Mouse (Mus musculus): ENCODE measurements around the gene Syn3. TPM values are rescaled to one million over a fixed set of nuclear protein-coding genes. Genes with fewer than 3 reads are reported as not detected.
"Not testable (repeated sequence)": the region's sequence is repeated elsewhere in the genome, so short reads cannot be mapped to it uniquely, and the experiment has no call there.

Gene Syn3
- polyA plus RNA-seq, 1 experiment = 9.5 TPM

- Histone ChIP-seq H3K4me3 (replicated peaks; ENCODE audit: insufficient read depth, low read depth, low read length) (no peak overlapping the region), H3K27me3 (ENCODE audit: control insufficient read depth, insufficient read depth, low read length) (no peaks in the 10 kb centered on the region), H3K4me1 (ENCODE audit: control insufficient read depth, insufficient read depth, low read length) (peaks cover 19% of the 10 kb centered on the region), H3K27ac (ENCODE audit: insufficient read depth, low read length) (no peak overlapping the region)
- DNase-seq = no peak
- WGBS = 97% methylated on average over 2 of the region's 2 CpGs
- TF ChIP-seq POLR2A (IDR thresholded peaks at IDR 0.05; ENCODE audit: borderline replicate concordance, insufficient read depth, low read length) (no peak), CTCF (IDR thresholded peaks at IDR 0.05; ENCODE audit: borderline replicate concordance, insufficient read depth, low read depth, low read length) (no peak)
These were observed 114.0 kb downstream of the Syn3 start for GRCm38 (mm10) chr10:86384655-86385054.

- H3K27me3 ChIP-seq (ENCODE audit: control insufficient read depth, insufficient read depth, low read length) = no peaks in the 10 kb centered on the region
- no peak overlapping the region for H3K27ac ChIP-seq (ENCODE audit: insufficient read depth, low read length)
- no peak overlapping the region for H3K4me3 ChIP-seq (replicated peaks; ENCODE audit: insufficient read depth, low read depth, low read length)
- H3K4me1 ChIP-seq (ENCODE audit: control insufficient read depth, insufficient read depth, low read length) = peaks cover 4% of the 10 kb centered on the region
- TF ChIP-seq CTCF (IDR thresholded peaks at IDR 0.05; ENCODE audit: borderline replicate concordance, insufficient read depth, low read depth, low read length) (no peak), POLR2A (IDR thresholded peaks at IDR 0.05; ENCODE audit: borderline replicate concordance, insufficient read depth, low read length) (no peak)
- WGBS = 81% methylated on average over 2 of the region's 2 CpGs
- DNase-seq = no peak
These were observed 116.8 kb downstream of the Syn3 start for GRCm38 (mm10) chr10:86381922-86382260.

DNA sequence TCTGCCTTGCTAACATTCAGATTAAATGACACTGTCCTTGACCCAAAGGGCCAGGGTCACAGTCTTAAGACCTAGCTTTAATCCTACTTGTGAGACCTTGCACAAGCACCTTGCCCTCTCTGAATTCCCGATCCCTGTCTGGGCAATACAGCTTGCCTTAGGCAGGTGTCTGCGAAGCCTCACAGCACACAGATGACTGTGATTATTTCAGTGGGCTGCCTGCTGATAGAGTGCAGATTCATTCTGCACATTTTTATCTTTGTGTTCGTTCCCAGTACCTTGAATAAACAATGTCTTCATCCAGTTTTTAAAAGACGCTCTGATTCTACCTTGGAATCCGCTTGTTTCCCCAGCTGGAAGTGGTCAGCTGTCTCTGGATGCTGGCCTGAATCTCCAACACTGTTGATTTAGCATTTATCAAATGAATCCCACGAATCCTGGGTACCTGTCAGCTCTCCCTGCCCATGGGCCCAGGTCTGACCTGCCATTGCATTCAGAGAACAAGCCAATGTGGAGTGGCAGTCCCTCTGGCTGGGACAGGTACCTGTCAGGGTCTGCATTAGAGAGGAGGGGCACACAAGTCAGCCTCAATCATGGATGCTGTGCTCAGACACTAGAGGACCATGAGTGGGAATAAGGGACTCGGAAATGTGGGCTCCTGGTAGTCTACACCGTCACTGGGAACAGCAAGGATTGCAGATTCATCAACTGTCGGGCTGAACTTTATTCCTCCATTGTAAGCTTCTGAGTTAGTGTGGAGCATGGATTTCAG, 117.4 kb downstream of the Syn3 start:
- H3K27ac ChIP-seq (ENCODE audit: insufficient read depth, low read length) = no peak overlapping the region

GRCm38 (mm10) chr10:86380626-86381025, 118.1 kb downstream of the Syn3 start:
- Histone ChIP-seq H3K27me3 (ENCODE audit: control insufficient read depth, insufficient read depth, low read length) (no peaks in the 10 kb centered on the region), H3K4me3 (replicated peaks; ENCODE audit: insufficient read depth, low read depth, low read length) (no peak overlapping the region), H3K27ac (ENCODE audit: insufficient read depth, low read length) (no peak overlapping the region), H3K4me1 (ENCODE audit: control insufficient read depth, insufficient read depth, low read length) (peaks cover 4% of the 10 kb centered on the region; the same call in 1 of the 2 replicates)
- TF ChIP-seq POLR2A (IDR thresholded peaks at IDR 0.05; ENCODE audit: borderline replicate concordance, insufficient read depth, low read length) = no peak
- 73% methylated on average over 2 of the region's 2 CpGs for WGBS
- DNase-seq = peak in 1 of 2 experiments; percentile 22

More for the DNA sequence above, 117.4 kb downstream of the Syn3 start:
- WGBS = 80% methylated on average over 9 of the region's 9 CpGs
- H3K4me1 ChIP-seq (ENCODE audit: control insufficient read depth, insufficient read depth, low read length) = peaks cover 4% of the 10 kb centered on the region; the same call in 1 of the 2 replicates
- no peak overlapping the region for H3K4me3 ChIP-seq (replicated peaks; ENCODE audit: insufficient read depth, low read depth, low read length)
- H3K27me3 ChIP-seq (ENCODE audit: control insufficient read depth, insufficient read depth, low read length) = no peaks in the 10 kb centered on the region
- no peak for TF ChIP-seq POLR2A (IDR thresholded peaks at IDR 0.05; ENCODE audit: borderline replicate concordance, insufficient read depth, low read length)
- TF ChIP-seq CTCF (IDR thresholded peaks at IDR 0.05; ENCODE audit: borderline replicate concordance, insufficient read depth, low read depth, low read length) = no peak
- DNase-seq = no peak

- not testable (repeated sequence) for H3K27me3 ChIP-seq (ENCODE audit: control insufficient read depth, insufficient read depth, low read length); H3K4me1 ChIP-seq (ENCODE audit: control insufficient read depth, insufficient read depth, low read length); H3K4me3 ChIP-seq (replicated peaks; ENCODE audit: insufficient read depth, low read depth, low read length); H3K27ac ChIP-seq (ENCODE audit: insufficient read depth, low read length)
- WGBS = 87% methylated on average over 2 of the region's 2 CpGs
- peak in 1 of 2 experiments; percentile 2 for DNase-seq
These were observed 119.9 kb downstream of the Syn3 start for GRCm38 (mm10) chr10:86378803-86379202.

GRCm38 (mm10) chr10:86376392-86377185, 122.1 kb downstream of the Syn3 start:
- no peak overlapping the region for H3K27ac ChIP-seq (ENCODE audit: insufficient read depth, low read length)
- H3K27me3 ChIP-seq (ENCODE audit: control insufficient read depth, insufficient read depth, low read length) = no peaks in the 10 kb centered on the region
- peaks cover 9% of the 10 kb centered on the region; the same call in 1 of the 2 replicates for H3K4me1 ChIP-seq (ENCODE audit: control insufficient read depth, insufficient read depth, low read length)
- no peak for DNase-seq
- no peak for TF ChIP-seq POLR2A (IDR thresholded peaks at IDR 0.05; ENCODE audit: borderline replicate concordance, insufficient read depth, low read length)
- no peak for TF ChIP-seq CTCF (IDR thresholded peaks at IDR 0.05; ENCODE audit: borderline replicate concordance, insufficient read depth, low read depth, low read length)
- 81% methylated on average over 8 of the region's 8 CpGs for WGBS
- no peak overlapping the region for H3K4me3 ChIP-seq (replicated peaks; ENCODE audit: insufficient read depth, low read depth, low read length)

- no peak overlapping the region for H3K4me3 ChIP-seq (replicated peaks; ENCODE audit: insufficient read depth, low read depth, low read length)
These were observed 122.8 kb downstream of the Syn3 start for GRCm38 (mm10) chr10:86375903-86376302.

GRCm38 (mm10) chr10:86374061-86374460, 124.6 kb downstream of the Syn3 start:
- no peak for TF ChIP-seq POLR2A (IDR thresholded peaks at IDR 0.05; ENCODE audit: borderline replicate concordance, insufficient read depth, low read length)
- TF ChIP-seq CTCF (IDR thresholded peaks at IDR 0.05; ENCODE audit: borderline replicate concordance, insufficient read depth, low read depth, low read length) = no peak
- Histone ChIP-seq H3K27ac (ENCODE audit: insufficient read depth, low read length) (no peak overlapping the region), H3K4me3 (replicated peaks; ENCODE audit: insufficient read depth, low read depth, low read length) (no peak overlapping the region), H3K27me3 (ENCODE audit: control insufficient read depth, insufficient read depth, low read length) (no peaks in the 10 kb centered on the region), H3K4me1 (ENCODE audit: control insufficient read depth, insufficient read depth, low read length) (peaks cover 5% of the 10 kb centered on the region; the same call in 1 of the 2 replicates)
- WGBS = 96% methylated on average over 2 of the region's 2 CpGs
- DNase-seq = no peak

More at GRCm38 (mm10) chr10:86375903-86376302, 122.8 kb downstream of the Syn3 start:
- TF ChIP-seq POLR2A (IDR thresholded peaks at IDR 0.05; ENCODE audit: borderline replicate concordance, insufficient read depth, low read length) (no peak), CTCF (IDR thresholded peaks at IDR 0.05; ENCODE audit: borderline replicate concordance, insufficient read depth, low read depth, low read length) (no peak)
- peak in 1 of 2 experiments; percentile 21 for DNase-seq
- H3K4me1 ChIP-seq (ENCODE audit: control insufficient read depth, insufficient read depth, low read length) = peaks cover 9% of the 10 kb centered on the region; the same call in 1 of the 2 replicates
- H3K27me3 ChIP-seq (ENCODE audit: control insufficient read depth, insufficient read depth, low read length) = no peaks in the 10 kb centered on the region
- H3K27ac ChIP-seq (ENCODE audit: insufficient read depth, low read length) = no peak overlapping the region
- 51% methylated on average over 11 of the region's 11 CpGs for WGBS
